Mouse (Mus musculus): ENCODE results near the gene Slco4c1. TPM values are rescaled to one million over a fixed set of nuclear protein-coding genes. Genes with fewer than 3 reads are reported as not detected.

Gene Slco4c1
- polyA plus RNA-seq, 2 experiments, result 0.30 to 0.83 TPM

DNA sequence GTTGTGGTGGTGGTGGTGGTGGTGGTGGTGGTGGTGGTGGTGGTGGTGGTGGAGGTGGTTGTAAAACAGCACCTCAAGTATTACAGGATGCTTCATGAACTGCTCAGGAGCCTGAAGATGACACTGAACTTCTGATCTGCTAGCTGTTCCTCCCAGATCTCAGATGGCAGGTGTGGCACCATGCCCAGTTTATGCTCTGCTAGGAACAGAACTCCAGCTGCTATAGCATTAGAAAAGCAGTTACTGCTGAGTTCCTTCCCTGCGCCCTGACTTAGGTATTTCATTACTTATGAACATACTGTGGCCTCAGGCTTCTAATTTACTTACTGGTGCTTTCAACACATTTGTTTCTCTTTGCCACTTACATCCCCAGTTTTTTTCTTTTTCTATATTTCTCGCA, 7.9 kb downstream of the Slco4c1 start:
- ATAC-seq (ENCODE audit: insufficient read depth), result no peak
- 51% methylated on average over 2 of the region's 2 CpGs for WGBS (ENCODE audit: insufficient replicate concordance)
- TF ChIP-seq EP300 (IDR thresholded peaks at IDR 0.05; ENCODE audit: low read depth) (no peak), CTCF (IDR thresholded peaks at IDR 0.05; ENCODE audit: low read depth) (no peak)

DNA sequence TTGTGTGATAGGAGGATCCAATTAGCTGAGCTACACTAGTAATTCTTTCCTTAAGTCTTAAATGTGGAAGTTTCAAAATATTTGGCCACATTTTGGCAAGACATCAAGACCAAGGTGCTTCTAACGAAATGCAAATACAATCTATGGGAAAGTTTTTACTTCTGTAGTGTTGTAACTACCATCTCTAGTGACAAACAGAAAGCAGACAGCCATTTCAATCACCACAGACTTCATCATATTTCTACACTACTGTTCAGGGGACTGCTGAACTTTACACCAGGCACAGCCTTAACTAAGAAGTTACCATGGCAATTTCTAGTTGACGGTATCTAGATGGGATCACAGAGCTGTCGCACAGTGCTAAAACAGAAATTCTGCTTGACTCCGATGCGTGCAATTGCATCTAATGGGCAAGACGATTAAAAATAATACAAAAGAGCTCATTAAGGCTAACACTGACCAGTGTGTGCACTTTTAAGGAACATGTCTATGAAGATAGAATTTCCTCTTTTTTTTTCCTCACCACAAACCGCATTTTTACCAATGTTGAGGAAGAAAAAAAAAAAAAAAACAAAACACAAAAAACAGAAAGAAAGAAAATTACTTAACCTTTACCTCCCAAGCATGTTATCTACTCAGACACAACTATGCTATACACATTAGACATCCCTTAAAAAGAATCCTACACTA, 11.8 kb downstream of the Slco4c1 start:
- Histone ChIP-seq H3K4me1 (replicated peaks; ENCODE audit: control insufficient read depth in 2 of 2, insufficient read depth in 2 of 2, low read length in 1 of 2) (no peaks in the 10 kb centered on the region), H3K27ac (no peak overlapping the region), H3K4me2 (ENCODE audit: low read depth) (no peak overlapping the region), H3K4me3 (ENCODE audit: insufficient read depth in 1 of 2, low read depth in 2 of 2, low read length in 2 of 2) (no peak overlapping the region), H3K9me3 (ENCODE audit: control insufficient read depth, low read length) (no peaks in the 10 kb centered on the region), H3K36me3 (replicated peaks; ENCODE audit: control insufficient read depth, insufficient read depth, low read depth) (no peaks in the 10 kb centered on the region), H3K9ac (replicated peaks) (no peak overlapping the region), H3K27me3 (ENCODE audit: control insufficient read depth, insufficient read depth, low read length) (no peaks in the 10 kb centered on the region)
- DNase-seq (ENCODE audit: low read depth in 3 of 3, low spot score in 3 of 3) (no peak), ATAC-seq (ENCODE audit: insufficient read depth) (no peak)
- TF ChIP-seq CTCF (IDR thresholded peaks at IDR 0.05; ENCODE audit: low read depth), result no peak
- TF ChIP-seq EP300 (IDR thresholded peaks at IDR 0.05; ENCODE audit: low read depth), result no peak
- 47% methylated on average over 7 of the region's 7 CpGs for WGBS (ENCODE audit: insufficient replicate concordance)

More for the DNA sequence above, 7.9 kb downstream of the Slco4c1 start:
- no peaks in the 10 kb centered on the region; a peak in 1 of 4 replicates for H3K4me1 ChIP-seq (replicated peaks; ENCODE audit: control insufficient read depth in 2 of 2, insufficient read depth in 2 of 2, low read length in 1 of 2)
- no peak overlapping the region for H3K27ac ChIP-seq
- no peaks in the 10 kb centered on the region for H3K9me3 ChIP-seq (ENCODE audit: control insufficient read depth, low read length)
- DNase-seq (ENCODE audit: low read depth in 3 of 3, low spot score in 3 of 3), result no peak
- no peaks in the 10 kb centered on the region for H3K27me3 ChIP-seq (ENCODE audit: control insufficient read depth, insufficient read depth, low read length)
- H3K4me2 ChIP-seq (ENCODE audit: low read depth), result no peak overlapping the region
- no peak overlapping the region for H3K4me3 ChIP-seq (ENCODE audit: insufficient read depth in 1 of 2, low read depth in 2 of 2, low read length in 2 of 2)
- no peak overlapping the region for H3K9ac ChIP-seq (replicated peaks)
- H3K36me3 ChIP-seq (replicated peaks; ENCODE audit: control insufficient read depth, insufficient read depth, low read depth), result no peaks in the 10 kb centered on the region

DNA sequence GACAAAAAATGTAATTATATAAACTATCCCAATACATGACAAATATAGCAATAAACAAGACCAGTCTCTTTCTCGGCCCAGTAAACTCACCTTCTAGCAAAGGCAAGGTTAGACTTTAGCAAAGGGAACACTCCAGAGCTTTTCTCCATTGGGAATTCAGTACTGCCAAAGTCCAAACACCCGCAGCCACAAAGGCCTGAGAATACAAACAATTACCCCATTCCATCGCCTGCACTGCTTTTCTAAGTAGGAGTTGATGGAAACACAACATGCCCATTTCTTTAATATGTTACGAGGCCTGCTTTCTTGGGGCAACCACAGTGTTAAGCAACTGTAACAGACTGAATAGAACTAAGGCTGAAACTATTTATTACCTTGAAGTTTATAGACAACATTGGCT, 18.4 kb downstream of the Slco4c1 start:
- Histone ChIP-seq H3K4me2 (ENCODE audit: low read depth) (no peak overlapping the region), H3K27ac (no peak overlapping the region), H3K27me3 (ENCODE audit: control insufficient read depth, insufficient read depth, low read length) (no peaks in the 10 kb centered on the region), H3K4me3 (ENCODE audit: insufficient read depth in 1 of 2, low read depth in 2 of 2, low read length in 2 of 2) (no peak overlapping the region), H3K9ac (replicated peaks) (no peak overlapping the region), H3K36me3 (replicated peaks; ENCODE audit: control insufficient read depth, insufficient read depth, low read depth) (no peaks in the 10 kb centered on the region), H3K4me1 (replicated peaks; ENCODE audit: control insufficient read depth in 2 of 2, insufficient read depth in 2 of 2, low read length in 1 of 2) (no peaks in the 10 kb centered on the region), H3K9me3 (ENCODE audit: control insufficient read depth, low read length) (no peaks in the 10 kb centered on the region)
- 52% methylated on average over 4 of the region's 4 CpGs for whole genome bisulfite sequencing (ENCODE audit: insufficient replicate concordance)
- TF ChIP-seq CTCF (IDR thresholded peaks at IDR 0.05; ENCODE audit: low read depth), result no peak
- no peak for TF ChIP-seq EP300 (IDR thresholded peaks at IDR 0.05; ENCODE audit: low read depth)
- no peak for ATAC-seq (ENCODE audit: insufficient read depth)
- DNase-seq (ENCODE audit: low read depth in 3 of 3, low spot score in 3 of 3), result no peak

DNA sequence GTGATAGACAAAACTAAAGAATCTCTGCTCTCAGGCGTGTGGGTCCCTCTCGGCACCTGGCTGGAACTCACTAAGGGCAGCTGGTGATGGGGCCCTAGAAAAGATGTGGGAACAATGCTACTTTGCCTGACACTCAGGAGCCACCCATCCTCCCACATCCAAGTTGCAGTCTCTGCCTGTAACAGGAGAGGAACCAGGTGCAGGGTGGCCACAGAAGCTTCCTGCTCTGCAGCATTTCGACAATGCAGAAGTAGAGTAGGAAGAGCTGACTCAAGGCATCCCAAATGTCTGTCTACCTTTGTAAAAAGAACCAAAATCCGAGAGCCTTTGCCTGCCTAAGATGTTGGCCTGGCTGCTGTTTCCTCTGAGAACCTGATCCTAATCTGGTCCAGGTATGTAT, 22.9 kb downstream of the Slco4c1 start:
- TF ChIP-seq EP300 (IDR thresholded peaks at IDR 0.05; ENCODE audit: low read depth), result no peak
- no peak for TF ChIP-seq CTCF (IDR thresholded peaks at IDR 0.05; ENCODE audit: low read depth)
- Histone ChIP-seq H3K27me3 (ENCODE audit: control insufficient read depth, insufficient read depth, low read length) (no peaks in the 10 kb centered on the region), H3K27ac (no peak overlapping the region), H3K9me3 (ENCODE audit: control insufficient read depth, low read length) (no peaks in the 10 kb centered on the region), H3K9ac (replicated peaks) (no peak overlapping the region), H3K4me1 (replicated peaks; ENCODE audit: control insufficient read depth in 2 of 2, insufficient read depth in 2 of 2, low read length in 1 of 2) (no peaks in the 10 kb centered on the region), H3K36me3 (replicated peaks; ENCODE audit: control insufficient read depth, insufficient read depth, low read depth) (no peaks in the 10 kb centered on the region), H3K4me3 (ENCODE audit: insufficient read depth in 1 of 2, low read depth in 2 of 2, low read length in 2 of 2) (no peak overlapping the region), H3K4me2 (ENCODE audit: low read depth) (no peak overlapping the region)
- DNase-seq (ENCODE audit: low read depth in 3 of 3, low spot score in 3 of 3), result no peak
- WGBS (ENCODE audit: insufficient replicate concordance), result 28% methylated on average over 4 of the region's 4 CpGs
- no peak for ATAC-seq (ENCODE audit: insufficient read depth)

DNA sequence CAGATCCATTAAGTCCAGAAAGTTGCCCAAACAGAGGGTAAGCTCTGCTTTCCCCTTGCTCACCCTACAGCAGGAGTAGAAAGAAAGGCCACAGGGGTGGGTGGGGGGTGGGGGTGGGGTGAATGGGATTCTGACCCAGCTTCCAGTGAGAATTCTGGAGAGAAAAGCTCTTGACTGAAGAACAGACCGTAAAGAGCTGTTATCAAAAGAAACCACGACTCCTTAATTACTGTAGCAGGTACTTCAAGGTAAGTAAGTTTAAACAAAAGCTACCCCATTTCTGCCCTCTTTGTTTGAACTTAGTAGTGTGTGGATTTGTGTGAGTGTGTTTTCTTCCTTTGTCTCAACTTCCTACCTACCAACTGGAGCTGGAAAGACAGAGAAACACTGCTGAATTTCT, 23.4 kb downstream of the Slco4c1 start:
- no peaks in the 10 kb centered on the region for H3K36me3 ChIP-seq (replicated peaks; ENCODE audit: control insufficient read depth, insufficient read depth, low read depth)
- DNase-seq (ENCODE audit: low read depth in 3 of 3, low spot score in 3 of 3), result no peak
- H3K4me1 ChIP-seq (replicated peaks; ENCODE audit: control insufficient read depth in 2 of 2, insufficient read depth in 2 of 2, low read length in 1 of 2), result no peaks in the 10 kb centered on the region
- H3K9ac ChIP-seq (replicated peaks), result no peak overlapping the region
- H3K27ac ChIP-seq, result no peak overlapping the region
- 28% methylated on average over 2 of the region's 2 CpGs for WGBS (ENCODE audit: insufficient replicate concordance)
- no peaks in the 10 kb centered on the region for H3K9me3 ChIP-seq (ENCODE audit: control insufficient read depth, low read length)
- no peak for TF ChIP-seq CTCF (IDR thresholded peaks at IDR 0.05; ENCODE audit: low read depth)
- TF ChIP-seq EP300 (IDR thresholded peaks at IDR 0.05; ENCODE audit: low read depth), result no peak
- H3K27me3 ChIP-seq (ENCODE audit: control insufficient read depth, insufficient read depth, low read length), result no peaks in the 10 kb centered on the region
- no peak overlapping the region for H3K4me2 ChIP-seq (ENCODE audit: low read depth)
- no peak overlapping the region for H3K4me3 ChIP-seq (ENCODE audit: insufficient read depth in 1 of 2, low read depth in 2 of 2, low read length in 2 of 2)
- no peak for ATAC-seq (ENCODE audit: insufficient read depth)
